Mouse (Mus musculus) cerebellum, adult 2 months (tissue): Measurements from ENCODE around the gene Snx8.

Experiments used
- CTCF ChIP-seq: fragments of 200-500 bp; IDR thresholded peaks from 2 replicates; pipeline ENCODE4 v1.5.1; 2011; ENCODE audit warnings: low read depth, mild to moderate bottlenecking, control low read depth, low read length, moderate library complexity, borderline replicate concordance; ENCODE audit not compliant: insufficient read depth
- POLR2A ChIP-seq: fragments of 200-500 bp; IDR thresholded peaks from 2 replicates; pipeline ENCODE4 v1.6.1; 2011; ENCODE audit warnings: low read length, control low read depth, borderline replicate concordance; ENCODE audit not compliant: insufficient read depth

- no peak for TF ChIP-seq CTCF
- no peak for TF ChIP-seq POLR2A
Measured at GRCm38 (mm10) chr5:140371671-140372070, 17.4 kb downstream of the Snx8 start.
